Mouse (Mus musculus) macrophage (primary cell): ENCODE results near the gene Tmem14c. TPM values are rescaled to one million over a fixed set of nuclear protein-coding genes. Genes with fewer than 3 reads are reported as not detected.
"Not testable (repeated sequence)": the region's sequence is repeated elsewhere in the genome, so short reads cannot be mapped to it uniquely, and the experiment has no call there.

Experiments used
- H3K27ac ChIP-seq: fragments of 350-480 bp; formaldehyde crosslinking; 2 replicates; pipeline ENCODE4 v1.9.0; 2021
- H3K36me3 ChIP-seq: fragments of 350-480 bp; formaldehyde crosslinking; 2 replicates; pipeline ENCODE4 v1.9.0; 2021; ENCODE audit errors: inconsistent target
- H3K4me3 ChIP-seq: fragments of 350-480 bp; formaldehyde crosslinking; 2 replicates; pipeline ENCODE4 v1.9.0; 2021; ENCODE audit errors: inconsistent target
- H3K79me2 ChIP-seq: fragments of 350-480 bp; formaldehyde crosslinking; 2 replicates; pipeline ENCODE4 v1.9.0; 2021; ENCODE audit errors: inconsistent target
- WGBS: methylation state at CpG from one replicate; pipeline ENCODE4 v1.1.7; 2026; ENCODE audit warnings: inconsistent platforms; ENCODE audit not compliant: missing documents; 5-methylcytosine and 5-hydroxymethylcytosine counted together
- polyA plus RNA-seq: library from polyadenylated mRNA; stranded (reverse); fragments of 250-400 nt; gene quantifications from 3 replicates; pipeline ENCODE4 v1.2.4, GENCODE M21; 2018; ENCODE audit warnings: inconsistent platforms
- total RNA-seq, 78 experiments: library from RNA; depleted of rRNA; stranded (reverse); fragments of 250-400 nt; gene quantifications; 1 replicate in 9 of 78; 2 replicates in 24 of 78; 3 replicates in 43 of 78; 4 replicates in 2 of 78; pipeline ENCODE4 v1.2.4; 2018; ENCODE audit warnings: inconsistent platforms in 56 of 78

Gene Tmem14c
- 10 to 100 TPM in 12 of 26 experiments, 1 to 10 TPM in 14; 3.5 to 28.7 (median 9.6) TPM for total RNA-seq (2018; cell fraction: chromatin; rRNA removed)
- 100 to 1,000 TPM; 130 to 190 (median 169) TPM for total RNA-seq (2018; cell fraction: cytosol; rRNA removed)
- total RNA-seq (2018; cell fraction: nucleus; rRNA removed): 10 to 100 TPM; 15.1 to 95.1 (median 42.2) TPM
- 94.0 to 197 TPM (median 189 TPM) in 3 replicates for polyA plus RNA-seq

DNA sequence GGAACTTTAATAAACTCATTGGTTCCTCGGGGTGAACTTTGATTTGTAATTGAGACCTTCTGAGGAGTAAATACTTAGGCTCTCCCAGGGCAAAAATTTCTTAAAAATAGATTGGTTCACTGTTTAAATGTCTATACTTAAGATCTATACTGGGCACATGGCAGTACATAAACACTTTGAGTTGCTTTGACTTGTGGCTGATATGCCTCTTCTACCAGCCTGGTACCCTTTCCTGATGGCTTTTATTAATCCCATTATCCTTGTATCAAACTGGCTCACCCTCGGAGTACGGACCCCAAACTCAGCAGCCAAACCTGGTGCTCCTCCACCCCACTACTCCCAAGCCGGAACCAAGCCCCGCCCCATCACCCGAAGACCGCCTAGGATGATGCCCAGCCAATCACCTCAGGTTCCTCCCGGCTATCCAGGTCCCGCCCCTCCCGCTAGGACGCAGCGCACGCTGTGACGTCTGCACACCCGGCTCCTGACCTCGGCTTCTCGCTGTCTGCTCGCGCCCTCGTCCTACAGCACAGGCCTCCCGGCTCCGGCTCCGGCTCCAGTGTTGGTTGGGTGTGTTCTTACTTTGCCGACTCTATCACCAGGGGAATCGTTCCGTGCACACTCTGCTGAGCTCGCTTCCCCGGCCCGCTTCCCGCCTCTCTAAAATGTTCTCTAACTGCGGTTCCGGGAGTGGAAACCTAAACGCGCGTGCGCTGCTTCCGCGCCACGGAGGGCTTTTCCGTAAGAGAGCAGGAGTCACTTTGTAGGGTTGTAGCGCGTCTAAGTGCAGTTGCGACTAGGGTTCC is at the start of gene Tmem14c:
Tmem14c (plus strand) TSS at position 464 of the 806 bp plus-strand sequence.
- Histone ChIP-seq H3K4me3 (peak within 1 kb of the TSS; percentile 83), H3K27ac (peak within 1 kb of the TSS; percentile 80), H3K79me2 (peaks cover 46% of the 10 kb centered on the region), H3K36me3 (peaks cover 33% of the 10 kb centered on the region)
- WGBS: under 1% methylated on average over 40 of the region's 43 CpGs

DNA sequence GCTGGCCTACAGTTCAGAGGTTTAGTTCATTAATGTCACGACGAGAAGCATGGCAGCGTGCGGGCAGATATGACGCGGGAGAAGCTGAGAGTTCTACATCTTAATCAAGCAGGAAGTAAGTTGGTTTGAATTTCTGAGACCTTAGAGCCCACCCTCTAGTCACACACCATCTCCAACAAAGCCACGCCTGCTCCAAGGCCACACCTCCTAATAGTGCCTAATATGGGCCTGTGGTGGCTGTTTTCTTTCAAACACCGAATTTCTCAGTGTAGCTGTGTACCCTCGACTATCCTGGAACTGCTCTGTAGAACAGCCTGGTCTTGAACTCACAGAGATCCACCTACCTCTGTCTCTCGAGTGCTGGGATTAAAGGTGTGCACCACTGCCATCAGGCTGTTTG is 48.5 kb upstream of the Tmem14c start:
- Histone ChIP-seq H3K27ac (no peak overlapping the region), H3K79me2 (no peaks in the 10 kb centered on the region), H3K4me3 (no peak overlapping the region), H3K36me3 (no peaks in the 10 kb centered on the region)
- WGBS: 83% methylated on average over 9 of the region's 10 CpGs

DNA sequence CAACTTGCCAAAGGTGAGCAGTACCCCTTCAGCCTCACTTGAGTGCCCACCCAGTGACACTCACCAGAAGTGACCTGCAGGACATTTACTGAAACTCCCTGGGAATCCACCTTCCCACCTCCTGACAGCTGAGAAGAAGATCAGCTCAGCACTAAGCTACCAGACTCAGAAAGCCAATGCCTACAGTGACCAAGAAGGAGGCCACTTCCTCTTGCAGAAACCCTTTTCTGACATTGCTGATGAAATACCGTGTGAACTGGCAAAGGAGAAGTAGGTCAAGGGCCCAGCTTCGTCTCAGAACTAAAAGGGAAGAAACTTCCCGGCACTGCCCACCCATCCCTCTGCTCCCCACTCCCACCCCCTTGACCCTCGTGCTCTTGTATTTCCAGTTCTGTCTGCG is 47.5 kb upstream of the Tmem14c start:
- no peak overlapping the region for H3K27ac ChIP-seq
- 0% methylated on average over 5 of the region's 5 CpGs for WGBS
- H3K4me3 ChIP-seq: no peak overlapping the region
- no peaks in the 10 kb centered on the region for H3K79me2 ChIP-seq
- no peaks in the 10 kb centered on the region for H3K36me3 ChIP-seq

GRCm38 (mm10) chr13:40969761-40970390 is 46.2 kb upstream of the Tmem14c start:
- WGBS: 96% methylated on average over 4 of the region's 4 CpGs
- Histone ChIP-seq H3K79me2 (no peaks in the 10 kb centered on the region), H3K27ac (no peak overlapping the region), H3K4me3 (no peak overlapping the region), H3K36me3 (no peaks in the 10 kb centered on the region)

GRCm38 (mm10) chr13:40971261-40971660 is 44.8 kb upstream of the Tmem14c start:
- 41% methylated on average over 5 of the region's 5 CpGs for WGBS
- Histone ChIP-seq H3K27ac (no peak overlapping the region), H3K4me3 (no peak overlapping the region), H3K36me3 (no peaks in the 10 kb centered on the region), H3K79me2 (no peaks in the 10 kb centered on the region)

- 87% methylated on average over 2 of the region's 2 CpGs for WGBS
- Histone ChIP-seq H3K27ac (no peak overlapping the region), H3K79me2 (no peaks in the 10 kb centered on the region), H3K36me3 (no peaks in the 10 kb centered on the region), H3K4me3 (no peak overlapping the region)
Observed at GRCm38 (mm10) chr13:40971831-40972230, 44.3 kb upstream of the Tmem14c start.

GRCm38 (mm10) chr13:40972976-40973375 is 43.1 kb upstream of the Tmem14c start:
- H3K4me3 ChIP-seq: no peak overlapping the region
- no peaks in the 10 kb centered on the region for H3K36me3 ChIP-seq
- no peaks in the 10 kb centered on the region for H3K79me2 ChIP-seq
- 98% methylated on average over 5 of the region's 5 CpGs for WGBS
- H3K27ac ChIP-seq: no peak overlapping the region

GRCm38 (mm10) chr13:40977609-40978008 is 38.5 kb upstream of the Tmem14c start:
- Histone ChIP-seq H3K4me3 (no peak overlapping the region), H3K27ac (no peak overlapping the region), H3K79me2 (no peaks in the 10 kb centered on the region), H3K36me3 (no peaks in the 10 kb centered on the region)
- 11% methylated on average over 7 of the region's 7 CpGs for whole genome bisulfite sequencing

GRCm38 (mm10) chr13:40978652-40979051 is 37.4 kb upstream of the Tmem14c start:
- no peak overlapping the region for H3K4me3 ChIP-seq
- no peaks in the 10 kb centered on the region for H3K36me3 ChIP-seq
- H3K79me2 ChIP-seq: no peaks in the 10 kb centered on the region
- 9% methylated on average over 4 of the region's 4 CpGs for WGBS
- H3K27ac ChIP-seq: no peak overlapping the region

DNA sequence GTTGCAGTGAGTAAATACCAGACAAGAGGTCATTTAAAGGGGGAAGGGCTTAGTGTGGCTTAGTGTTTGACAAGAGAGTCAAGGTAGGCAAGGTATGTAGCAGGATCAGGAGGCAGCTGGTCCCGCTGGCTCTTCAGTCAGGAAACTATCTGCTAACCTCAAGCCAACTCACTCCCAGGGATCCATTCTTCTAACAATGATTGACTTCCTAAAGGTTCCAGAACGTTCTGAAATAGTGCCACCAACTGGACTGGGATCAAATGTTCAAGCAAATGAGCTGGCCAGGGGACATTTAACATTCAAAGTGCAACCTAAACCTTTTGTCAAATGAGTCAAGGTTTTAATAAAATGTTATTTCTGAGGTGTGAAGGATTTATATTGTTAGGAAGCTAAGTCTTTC is 36.8 kb upstream of the Tmem14c start:
- Histone ChIP-seq H3K36me3 (no peaks in the 10 kb centered on the region), H3K4me3 (no peak overlapping the region), H3K79me2 (no peaks in the 10 kb centered on the region), H3K27ac (no peak overlapping the region)
- WGBS: 54% methylated on average over 2 of the region's 2 CpGs

DNA sequence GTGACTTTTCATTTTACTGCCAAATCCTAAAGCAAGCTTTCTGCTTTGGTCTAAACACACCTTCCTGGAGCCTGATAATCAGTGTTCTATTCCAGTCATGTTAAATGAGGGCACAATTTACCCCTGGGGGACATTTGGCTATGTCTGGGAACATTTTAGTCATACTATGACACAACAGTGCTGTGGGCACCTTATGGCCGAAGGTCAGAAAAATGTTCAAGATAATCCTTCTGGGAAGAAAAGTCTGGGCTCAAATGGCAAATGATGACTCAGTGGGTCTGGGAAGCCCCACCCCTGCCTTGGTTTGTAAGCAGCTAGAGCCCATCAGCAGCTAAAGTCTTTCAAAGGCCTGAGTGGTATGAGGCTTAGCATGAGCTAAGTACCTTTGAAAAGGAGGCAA is 33.3 kb upstream of the Tmem14c start:
- Histone ChIP-seq H3K4me3 (no peak overlapping the region), H3K79me2 (no peaks in the 10 kb centered on the region), H3K36me3 (no peaks in the 10 kb centered on the region), H3K27ac (no peak overlapping the region)
- 86% methylated on average over 1 of the region's 1 CpGs for WGBS

DNA sequence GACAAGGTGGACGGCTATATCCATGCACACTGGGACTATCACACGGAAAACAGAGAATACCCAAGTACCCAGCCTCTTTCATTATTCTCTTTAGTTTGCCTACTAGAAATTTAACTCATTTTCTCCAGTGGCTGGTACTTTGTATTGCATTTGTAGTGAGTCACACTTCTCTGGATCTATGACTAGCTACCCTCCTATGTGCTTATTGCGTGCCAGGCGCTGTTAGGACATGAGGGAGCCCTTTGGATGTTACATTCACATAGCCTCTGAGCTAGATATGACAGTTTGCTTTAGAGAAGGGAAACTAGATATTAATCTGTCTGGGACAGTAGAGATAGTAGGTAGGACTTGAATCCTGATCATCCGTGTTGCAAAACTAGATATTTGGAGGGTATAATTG is 30.0 kb upstream of the Tmem14c start:
- WGBS: 95% methylated on average over 5 of the region's 5 CpGs
- no peak overlapping the region for H3K27ac ChIP-seq
- H3K36me3 ChIP-seq: no peaks in the 10 kb centered on the region
- no peaks in the 10 kb centered on the region for H3K79me2 ChIP-seq
- no peak overlapping the region for H3K4me3 ChIP-seq

GRCm38 (mm10) chr13:40987608-40988303 is 28.3 kb upstream of the Tmem14c start:
- not testable (repeated sequence) for H3K27ac ChIP-seq, H3K36me3 ChIP-seq, H3K79me2 ChIP-seq, H3K4me3 ChIP-seq
- WGBS: 89% methylated on average over 4 of the region's 4 CpGs

DNA sequence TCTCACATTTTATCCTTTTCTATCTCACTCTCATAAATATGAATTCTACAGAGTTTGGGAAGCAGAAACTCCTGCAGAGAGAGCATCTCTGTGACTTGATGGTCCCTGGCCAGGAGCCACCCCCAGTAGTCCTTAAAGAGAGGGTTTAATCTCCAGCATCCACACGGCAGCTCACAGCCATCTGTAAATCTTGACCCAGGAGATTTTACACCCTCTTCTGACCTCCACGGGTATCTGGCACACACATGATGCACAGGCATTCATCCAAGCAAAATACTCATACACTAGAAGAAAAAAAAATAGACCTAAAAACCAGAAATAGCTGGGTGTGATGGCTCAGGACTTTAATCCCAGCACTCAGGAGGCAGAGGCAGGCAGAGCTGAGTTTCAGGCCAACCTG is 27.7 kb upstream of the Tmem14c start:
- Histone ChIP-seq H3K27ac (no peak overlapping the region), H3K4me3 (no peak overlapping the region), H3K79me2 (no peaks in the 10 kb centered on the region), H3K36me3 (no peaks in the 10 kb centered on the region)
- 86% methylated on average over 2 of the region's 2 CpGs for WGBS
